Mouse (Mus musculus): ENCODE measurements at regions not wholly inside any gene's neighbourhood (a gene's known extent, or its start where the extent isn't known, plus 50 kb on each side); places are given as distances from the start of the nearest gene placed in this dataset.
A peak's percentile ranks its signal among the peaks of the same experiment; 100 is the strongest.
"Not testable (repeated sequence)": the region's sequence is repeated elsewhere in the genome, so short reads cannot be mapped to it uniquely, and the experiment has no call there.

DNA sequence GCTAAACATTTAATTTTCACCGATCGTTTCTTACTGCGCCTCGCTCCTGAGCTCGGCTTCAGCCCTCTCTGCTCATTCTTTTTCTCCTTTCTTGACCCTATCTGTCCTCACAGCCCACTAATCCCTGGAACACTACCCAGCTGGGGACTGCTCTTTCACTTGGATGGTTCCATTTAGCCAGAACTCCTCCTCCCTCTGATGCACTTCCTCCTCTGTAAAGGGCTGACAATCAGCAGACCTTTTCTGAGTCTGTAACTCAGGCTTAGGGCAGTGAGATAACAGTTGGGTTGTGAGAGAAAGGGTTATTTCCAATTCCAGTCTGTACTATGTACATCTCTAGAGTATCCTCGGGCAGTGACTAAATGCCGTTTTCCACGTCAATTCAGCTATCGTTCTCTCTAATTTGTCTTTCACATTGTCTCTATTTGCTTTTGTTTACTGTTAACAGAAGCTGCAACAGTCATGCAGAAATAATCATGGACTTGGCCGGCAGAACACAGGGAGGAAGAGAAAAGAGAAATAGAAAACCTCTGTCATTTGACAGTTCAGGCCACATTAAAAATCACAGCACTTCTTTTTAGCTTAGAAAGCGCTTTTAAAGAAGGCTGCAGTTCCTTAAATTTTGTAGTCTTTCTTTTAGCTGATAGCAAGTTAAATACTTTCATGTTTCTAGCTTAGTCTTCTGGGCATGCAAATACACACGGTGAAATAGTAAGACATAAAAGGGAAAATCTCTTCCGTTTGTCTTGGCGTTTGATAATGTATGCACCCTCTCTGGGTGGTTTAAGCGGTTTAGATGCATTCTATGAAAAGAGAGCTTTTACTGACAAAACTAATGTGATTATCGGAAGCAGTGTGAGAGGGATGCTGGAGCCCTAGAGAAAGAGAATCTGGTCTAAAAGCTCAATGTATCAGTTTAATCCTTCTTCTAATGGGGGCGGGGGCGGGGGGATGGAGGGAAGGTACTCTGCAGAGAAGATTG is 94.7 kb upstream of the Fam181b start:
- 29% methylated on average over 18 of the region's 18 CpGs for WGBS

DNA sequence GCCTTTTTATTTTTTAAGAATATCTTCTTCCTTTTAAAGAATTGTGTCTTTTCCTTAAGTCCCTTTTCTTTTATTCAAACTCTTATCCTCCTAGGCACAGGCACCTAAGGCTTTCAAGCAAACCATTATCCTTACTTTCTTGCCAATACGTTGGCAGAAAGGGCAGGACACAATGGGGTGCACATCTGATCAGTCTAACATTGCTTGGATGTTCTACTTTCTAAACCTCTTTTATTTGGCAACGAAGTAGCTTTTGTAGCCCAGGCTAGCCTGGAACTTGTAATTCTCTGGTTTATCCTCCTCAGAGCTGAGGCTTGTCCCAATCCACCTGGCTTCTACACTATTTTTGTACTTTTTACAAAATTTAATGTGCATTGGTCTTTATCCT is 94.0 kb upstream of the Fam181b start:
- Histone ChIP-seq H3K27me3 (no peaks in the 10 kb centered on the region), H3K27ac (replicated peaks) (peak overlapping the region; percentile 73), H3K36me3 (no peaks in the 10 kb centered on the region), H3K4me1 (replicated peaks) (peaks cover 12% of the 10 kb centered on the region; the same call in 1 of the 2 replicates), H3K4me2 (no peak overlapping the region), H3K4me3 (no peak overlapping the region), H3K9me3 (no peaks in the 10 kb centered on the region), H3K9ac (no peak overlapping the region)
- 67% methylated on average over 2 of the region's 2 CpGs for WGBS
- no peak for ATAC-seq (ENCODE audit: low read depth)

More for the DNA sequence above, 94.7 kb upstream of the Fam181b start:
- no peaks in the 10 kb centered on the region for H3K27me3 ChIP-seq
- ATAC-seq (ENCODE audit: low read depth), result peak; percentile 95
- no peaks in the 10 kb centered on the region for H3K36me3 ChIP-seq
- no peaks in the 10 kb centered on the region for H3K9me3 ChIP-seq
- H3K4me2 ChIP-seq, result peak overlapping the region; percentile 39
- peak overlapping the region; percentile 22; the same call in 1 of the 2 replicates for H3K9ac ChIP-seq
- H3K4me1 ChIP-seq (replicated peaks), result peaks cover 12% of the 10 kb centered on the region; the same call in 1 of the 2 replicates
- H3K4me3 ChIP-seq, result peak overlapping the region; percentile 19; the same call in 1 of the 2 replicates
- H3K27ac ChIP-seq (replicated peaks), result peak overlapping the region; percentile 73

DNA sequence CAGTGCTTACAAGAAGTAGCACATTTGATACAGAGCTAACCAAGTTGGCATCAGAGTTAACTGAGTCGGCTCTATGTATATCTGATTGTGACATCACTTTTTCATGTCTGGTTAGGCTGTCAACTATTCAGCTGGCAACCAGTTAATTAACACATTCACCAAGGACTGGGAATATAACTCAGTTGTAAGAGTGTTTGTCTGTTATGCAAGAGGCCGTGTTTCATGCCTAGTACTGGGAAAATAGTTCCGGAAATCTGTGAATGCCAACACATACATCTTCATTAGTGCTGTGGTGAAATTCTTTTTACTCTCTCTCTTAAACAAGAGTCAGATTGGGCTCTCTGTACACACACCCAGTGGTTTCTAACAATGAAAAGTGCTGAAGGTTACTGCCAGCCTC is 80.8 kb upstream of the Fam181b start:
- H3K36me3 ChIP-seq, result no peaks in the 10 kb centered on the region
- no peak overlapping the region for H3K9ac ChIP-seq
- no peaks in the 10 kb centered on the region for H3K27me3 ChIP-seq
- H3K4me1 ChIP-seq (replicated peaks), result 0 out of 2 replicates have a peak, but pooled peaks cover 5% of the 10 kb centered on the region
- no peaks in the 10 kb centered on the region for H3K9me3 ChIP-seq
- no peak overlapping the region for H3K27ac ChIP-seq (replicated peaks)
- H3K4me3 ChIP-seq, result no peak overlapping the region
- 65% methylated on average over 3 of the region's 3 CpGs for WGBS
- no peak overlapping the region for H3K4me2 ChIP-seq
- ATAC-seq (ENCODE audit: low read depth), result no peak

DNA sequence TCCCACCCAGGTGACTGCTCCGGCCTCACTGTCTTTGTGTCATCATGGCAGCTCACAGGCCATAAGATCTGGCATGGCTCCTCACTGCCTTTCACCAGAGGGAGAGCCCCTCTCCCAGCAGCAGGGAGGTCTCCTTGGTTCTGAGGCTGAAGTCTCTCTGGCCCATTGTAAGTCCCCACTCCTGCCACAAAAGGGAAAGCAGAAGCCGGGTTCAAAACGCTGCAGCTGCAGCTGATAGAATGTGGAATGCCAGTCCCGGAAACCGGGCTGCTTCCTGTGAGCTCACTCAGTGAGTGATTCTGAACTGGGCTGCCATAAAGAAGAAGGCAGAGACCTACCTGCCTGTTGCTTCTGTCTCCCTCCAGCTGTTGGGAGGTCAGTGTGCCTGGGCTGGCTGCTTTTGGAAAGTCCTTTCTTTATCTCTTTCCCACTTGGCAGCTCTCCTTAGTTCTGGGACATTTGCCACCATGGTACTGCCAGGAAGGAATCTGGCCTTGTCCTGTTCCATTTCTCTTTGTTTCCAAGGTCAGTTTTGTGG is 72.9 kb upstream of the Fam181b start:
- not testable (repeated sequence) for H3K9me3 ChIP-seq; H3K9ac ChIP-seq; H3K27me3 ChIP-seq; H3K36me3 ChIP-seq; H3K4me1 ChIP-seq (replicated peaks); H3K4me3 ChIP-seq; H3K27ac ChIP-seq (replicated peaks); H3K4me2 ChIP-seq
- 44% methylated on average over 5 of the region's 5 CpGs for WGBS
- peak; percentile 65; the same call in 1 of the 2 replicates for ATAC-seq (ENCODE audit: low read depth)

DNA sequence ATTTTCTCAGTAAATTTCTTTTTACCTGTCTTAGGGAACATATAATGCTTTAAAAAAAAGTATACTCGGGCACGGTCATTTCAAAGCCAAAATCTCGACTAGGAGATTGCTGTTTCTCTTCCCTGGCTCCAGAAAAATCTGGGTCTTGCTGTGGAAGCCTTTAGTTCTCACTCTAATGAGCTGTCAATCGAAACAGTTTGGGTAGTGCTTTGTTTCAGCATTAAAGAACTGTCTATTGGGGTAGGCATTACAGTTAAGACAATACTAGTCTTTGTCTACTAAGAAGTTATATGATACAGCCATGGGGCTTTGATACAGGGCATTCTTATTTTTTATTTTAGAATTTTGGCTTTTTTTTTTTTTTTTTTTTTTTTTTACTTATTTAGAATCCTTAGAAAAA is 71.9 kb upstream of the Fam181b start:
- H3K36me3 ChIP-seq, result no peaks in the 10 kb centered on the region
- WGBS, result 62% methylated on average over 4 of the region's 4 CpGs
- 0 out of 2 replicates have a peak, but pooled peaks cover 5% of the 10 kb centered on the region for H3K4me1 ChIP-seq (replicated peaks)
- no peak overlapping the region for H3K4me3 ChIP-seq
- no peak for ATAC-seq (ENCODE audit: low read depth)
- H3K27me3 ChIP-seq, result no peaks in the 10 kb centered on the region
- no peak overlapping the region for H3K9ac ChIP-seq
- H3K9me3 ChIP-seq, result no peaks in the 10 kb centered on the region
- no peak overlapping the region for H3K4me2 ChIP-seq
- no peak overlapping the region for H3K27ac ChIP-seq (replicated peaks)

DNA sequence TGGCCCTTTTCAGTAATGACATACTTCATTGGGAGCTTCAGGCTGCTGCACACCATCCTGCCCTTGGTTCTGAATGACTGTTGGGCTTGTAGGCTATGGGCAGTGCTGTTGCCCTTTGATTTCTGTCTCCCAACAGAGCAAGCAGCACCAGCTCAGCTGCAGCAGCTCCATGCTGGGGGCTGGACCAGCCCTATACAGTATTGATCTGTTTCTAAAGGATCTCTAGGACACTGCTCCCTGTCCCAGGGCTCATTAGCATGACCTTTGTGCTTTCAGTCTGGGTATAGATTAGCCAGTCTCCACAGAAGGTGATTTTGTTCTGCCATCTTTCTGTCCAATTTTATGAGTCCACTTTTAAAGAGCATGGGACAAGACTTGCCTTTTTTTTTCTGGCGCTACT is 60.3 kb upstream of the Fam181b start:
- Histone ChIP-seq H3K36me3 (no peaks in the 10 kb centered on the region), H3K9ac (no peak overlapping the region), H3K27me3 (no peaks in the 10 kb centered on the region), H3K9me3 (no peaks in the 10 kb centered on the region), H3K4me3 (no peak overlapping the region), H3K27ac (replicated peaks) (no peak overlapping the region), H3K4me2 (no peak overlapping the region), H3K4me1 (replicated peaks) (no peaks in the 10 kb centered on the region)
- no peak for ATAC-seq (ENCODE audit: low read depth)
- 86% methylated on average over 1 of the region's 1 CpGs for WGBS

DNA sequence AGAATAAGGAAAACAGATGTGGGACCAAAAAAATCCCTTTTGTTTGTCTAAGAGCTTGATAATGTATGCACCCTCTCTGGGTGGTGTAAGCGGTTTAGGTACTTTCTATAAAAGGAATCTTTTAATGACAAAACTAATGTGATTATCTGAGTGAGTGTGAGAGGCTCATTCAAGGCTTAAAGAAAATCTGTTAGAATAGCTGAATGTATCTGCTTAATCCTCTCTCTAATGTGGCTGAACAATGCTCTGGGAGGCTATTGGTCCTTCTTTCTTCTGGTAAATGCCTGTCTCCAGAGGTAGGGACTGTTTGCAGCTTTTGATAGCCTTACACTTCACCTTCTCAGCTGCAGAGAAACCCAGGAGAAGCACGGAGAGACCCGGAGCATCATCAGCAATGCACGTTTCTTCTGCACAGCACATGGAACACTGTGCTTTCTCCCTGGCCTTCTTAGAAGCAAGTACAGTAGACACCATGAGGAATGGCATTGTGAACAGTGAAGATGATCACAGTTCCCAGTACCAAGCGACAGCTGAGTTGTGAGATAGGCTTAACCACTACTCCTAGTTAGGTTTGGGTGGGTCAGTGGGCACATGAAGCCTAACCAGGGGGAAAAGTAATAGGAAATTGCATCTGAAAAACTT is 56.1 kb upstream of the Fam181b start:
- Histone ChIP-seq H3K9me3 (no peaks in the 10 kb centered on the region), H3K4me3 (no peak overlapping the region), H3K27ac (replicated peaks) (no peak overlapping the region), H3K27me3 (no peaks in the 10 kb centered on the region), H3K4me2 (no peak overlapping the region), H3K4me1 (replicated peaks) (peaks cover 5% of the 10 kb centered on the region), H3K9ac (no peak overlapping the region), H3K36me3 (no peaks in the 10 kb centered on the region)
- WGBS, result 75% methylated on average over 5 of the region's 5 CpGs
- ATAC-seq (ENCODE audit: low read depth), result no peak

DNA sequence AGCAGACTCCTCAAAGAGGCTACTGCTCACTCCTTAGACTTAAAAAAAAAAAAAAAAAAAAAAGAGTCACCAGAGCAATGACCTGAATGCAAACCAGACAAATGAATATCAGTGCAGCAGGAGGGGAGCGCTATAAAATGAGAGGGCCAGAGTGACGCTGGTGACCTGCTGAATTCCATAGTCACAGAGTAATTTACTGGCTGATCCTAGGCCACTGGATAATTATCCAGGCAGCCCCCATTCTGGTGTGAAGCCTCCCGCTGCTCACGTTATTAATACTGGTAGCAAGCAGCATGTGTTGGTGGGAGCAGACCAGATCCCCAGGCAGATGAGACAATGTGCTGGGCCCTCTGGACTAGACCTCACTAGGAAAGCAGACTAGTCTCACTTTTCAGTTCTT is 53.4 kb upstream of the Fam181b start:
- Histone ChIP-seq H3K27me3 (no peaks in the 10 kb centered on the region), H3K4me1 (replicated peaks) (peaks cover 5% of the 10 kb centered on the region), H3K36me3 (no peaks in the 10 kb centered on the region), H3K4me2 (no peak overlapping the region), H3K4me3 (no peak overlapping the region), H3K27ac (replicated peaks) (no peak overlapping the region), H3K9ac (no peak overlapping the region), H3K9me3 (peaks cover 5% of the 10 kb centered on the region; the same call in 1 of the 2 replicates)
- 14% methylated on average over 4 of the region's 4 CpGs for WGBS
- no peak for ATAC-seq (ENCODE audit: low read depth)
